Mouse (Mus musculus): ENCODE measurements around the gene Gstp3. TPM values are rescaled to one million over a fixed set of nuclear protein-coding genes. Genes with fewer than 3 reads are reported as not detected.

Gene Gstp3
- polyA plus RNA-seq, 1 experiment from 2014 or later, result not detected

GRCm38 (mm10) chr19:4083826-4084225 is 24.5 kb upstream of the Gstp3 start:
- no peak overlapping the region for H3K4me3 ChIP-seq (replicated peaks; ENCODE audit: low read length)
- no peaks in the 10 kb centered on the region for H3K36me3 ChIP-seq (ENCODE audit: control insufficient read depth, insufficient read depth)
- H3K9ac ChIP-seq (replicated peaks; ENCODE audit: low read depth, low read length), result no peak overlapping the region
- no peak overlapping the region for H3K4me2 ChIP-seq (ENCODE audit: low read length)
- H3K4me1 ChIP-seq (replicated peaks; ENCODE audit: control insufficient read depth, insufficient read depth, low read length), result no peaks in the 10 kb centered on the region
- no peaks in the 10 kb centered on the region for H3K27me3 ChIP-seq (replicated peaks; ENCODE audit: control insufficient read depth, insufficient read depth, low read length)
- 30% methylated on average over 8 of the region's 8 CpGs for WGBS
- ATAC-seq, result no peak
- no peak overlapping the region for H3K27ac ChIP-seq (ENCODE audit: low read length)
- H3K9me3 ChIP-seq (ENCODE audit: control insufficient read depth, low read length), result no peaks in the 10 kb centered on the region

DNA sequence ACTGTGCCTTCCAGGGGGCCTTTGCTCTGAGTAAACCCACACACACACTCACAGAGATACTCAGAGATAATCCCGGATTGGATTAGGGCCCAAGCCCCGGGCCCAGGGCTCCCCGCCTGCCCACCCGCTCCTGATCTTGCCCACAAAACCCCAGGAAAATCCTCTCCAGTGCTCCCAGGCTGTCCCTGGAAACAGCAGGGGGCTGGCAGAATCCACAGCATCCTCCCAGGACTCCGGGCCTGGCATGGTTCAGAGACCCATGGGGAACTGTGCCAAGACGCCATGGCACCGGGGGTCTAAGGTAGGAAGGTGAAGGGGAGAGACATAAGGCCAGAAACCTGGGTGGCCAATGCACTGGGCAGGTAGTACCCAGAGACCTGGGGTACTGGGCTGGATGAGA is 23.9 kb upstream of the Gstp3 start:
- Histone ChIP-seq H3K9me3 (ENCODE audit: control insufficient read depth, low read length) (no peaks in the 10 kb centered on the region), H3K4me3 (replicated peaks; ENCODE audit: low read length) (no peak overlapping the region), H3K27ac (ENCODE audit: low read length) (no peak overlapping the region), H3K27me3 (replicated peaks; ENCODE audit: control insufficient read depth, insufficient read depth, low read length) (no peaks in the 10 kb centered on the region), H3K4me2 (ENCODE audit: low read length) (no peak overlapping the region), H3K36me3 (ENCODE audit: control insufficient read depth, insufficient read depth) (no peaks in the 10 kb centered on the region), H3K4me1 (replicated peaks; ENCODE audit: control insufficient read depth, insufficient read depth, low read length) (no peaks in the 10 kb centered on the region), H3K9ac (replicated peaks; ENCODE audit: low read depth, low read length) (no peak overlapping the region)
- 68% methylated on average over 7 of the region's 7 CpGs for WGBS
- ATAC-seq, result no peak

DNA sequence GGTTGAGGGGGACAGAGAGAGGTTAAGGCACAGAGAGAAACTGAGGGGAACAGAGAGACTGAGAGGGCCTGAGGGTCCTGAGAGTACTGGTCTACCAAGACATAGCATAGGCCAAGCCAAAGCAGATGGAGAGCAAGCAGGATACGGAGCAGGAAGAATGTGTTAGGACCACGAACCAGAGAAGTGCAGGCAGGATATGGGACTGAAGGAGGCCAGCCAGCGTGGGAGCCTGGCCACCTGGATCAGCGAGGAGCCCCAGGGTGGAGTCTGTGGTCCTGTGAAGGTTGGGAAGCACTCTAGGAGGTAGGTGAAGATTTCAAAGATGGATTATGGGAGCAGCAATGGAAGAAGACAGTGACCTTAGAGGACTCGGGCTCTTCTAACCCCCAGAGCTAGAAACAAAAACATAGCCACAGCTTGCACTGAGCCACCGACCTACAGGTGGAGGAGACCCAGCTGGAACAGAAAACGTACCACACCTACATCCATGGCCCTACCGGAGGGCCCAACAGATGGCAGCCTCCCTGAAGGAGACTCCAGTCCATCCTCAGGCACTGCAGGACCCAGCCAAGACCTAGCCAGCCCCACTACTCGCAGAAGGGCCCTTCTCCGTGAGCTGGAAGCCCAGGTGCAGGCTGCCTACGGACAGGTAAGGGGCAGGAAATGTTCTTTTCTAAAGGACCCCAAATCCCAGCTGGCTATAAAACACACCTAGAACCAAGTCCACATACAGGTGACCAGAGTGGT is 23.0 kb upstream of the Gstp3 start:
- no peaks in the 10 kb centered on the region for H3K9me3 ChIP-seq (ENCODE audit: control insufficient read depth, low read length)
- ATAC-seq, result no peak
- no peaks in the 10 kb centered on the region for H3K27me3 ChIP-seq (replicated peaks; ENCODE audit: control insufficient read depth, insufficient read depth, low read length)
- H3K4me3 ChIP-seq (replicated peaks; ENCODE audit: low read length), result no peak overlapping the region
- H3K4me1 ChIP-seq (replicated peaks; ENCODE audit: control insufficient read depth, insufficient read depth, low read length), result no peaks in the 10 kb centered on the region
- no peak overlapping the region for H3K9ac ChIP-seq (replicated peaks; ENCODE audit: low read depth, low read length)
- WGBS, result 81% methylated on average over 11 of the region's 11 CpGs
- H3K4me2 ChIP-seq (ENCODE audit: low read length), result no peak overlapping the region
- no peak overlapping the region for H3K27ac ChIP-seq (ENCODE audit: low read length)
- no peaks in the 10 kb centered on the region for H3K36me3 ChIP-seq (ENCODE audit: control insufficient read depth, insufficient read depth)

DNA sequence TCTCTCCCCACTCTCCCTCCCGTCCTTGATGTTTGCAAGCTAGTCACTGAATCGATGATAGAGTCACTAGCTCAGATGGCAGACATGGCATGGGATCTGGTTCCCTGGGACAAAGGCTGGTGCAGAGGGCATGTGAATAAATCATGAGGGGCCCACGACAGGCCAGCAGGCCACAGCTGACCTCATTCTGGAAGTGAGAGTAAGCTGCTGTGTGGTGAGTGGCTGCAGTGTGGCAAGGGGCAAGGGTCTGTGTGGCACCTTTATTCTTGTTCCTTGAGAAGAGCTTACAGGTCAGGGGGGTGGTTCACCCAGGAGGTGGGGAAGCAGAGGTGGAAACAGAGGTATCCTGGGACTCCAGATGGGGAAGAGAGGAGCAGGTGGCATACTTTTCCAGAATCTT is 22.0 kb upstream of the Gstp3 start, which contains the start of gene Cabp2:
Gene Cabp2, plus strand, starts transcription at position 185 of the 400 bp plus-strand sequence.
- no peaks in the 10 kb centered on the region for H3K36me3 ChIP-seq (ENCODE audit: control insufficient read depth, insufficient read depth)
- H3K4me2 ChIP-seq (ENCODE audit: low read length), result no peak within 1 kb of the TSS
- H3K9ac ChIP-seq (replicated peaks; ENCODE audit: low read depth, low read length), result no peak within 1 kb of the TSS
- no peaks in the 10 kb centered on the region for H3K4me1 ChIP-seq (replicated peaks; ENCODE audit: control insufficient read depth, insufficient read depth, low read length)
- no peak within 1 kb of the TSS for H3K4me3 ChIP-seq (replicated peaks; ENCODE audit: low read length)
- no peaks in the 10 kb centered on the region for H3K27me3 ChIP-seq (replicated peaks; ENCODE audit: control insufficient read depth, insufficient read depth, low read length)
- no peak for ATAC-seq
- H3K9me3 ChIP-seq (ENCODE audit: control insufficient read depth, low read length), result no peaks in the 10 kb centered on the region
- H3K27ac ChIP-seq (ENCODE audit: low read length), result no peak within 1 kb of the TSS
- WGBS, result 66% methylated on average over 3 of the region's 3 CpGs

- ATAC-seq, result no peak
- Histone ChIP-seq H3K36me3 (ENCODE audit: control insufficient read depth, insufficient read depth) (no peaks in the 10 kb centered on the region), H3K9ac (replicated peaks; ENCODE audit: low read depth, low read length) (no peak overlapping the region), H3K27me3 (replicated peaks; ENCODE audit: control insufficient read depth, insufficient read depth, low read length) (no peaks in the 10 kb centered on the region), H3K4me1 (replicated peaks; ENCODE audit: control insufficient read depth, insufficient read depth, low read length) (no peaks in the 10 kb centered on the region), H3K9me3 (ENCODE audit: control insufficient read depth, low read length) (no peaks in the 10 kb centered on the region), H3K4me3 (replicated peaks; ENCODE audit: low read length) (no peak overlapping the region), H3K27ac (ENCODE audit: low read length) (no peak overlapping the region), H3K4me2 (ENCODE audit: low read length) (no peak overlapping the region)
- 68% methylated on average over 8 of the region's 8 CpGs for WGBS
Measured at GRCm38 (mm10) chr19:4080511-4081009, 21.2 kb upstream of the Gstp3 start.

DNA sequence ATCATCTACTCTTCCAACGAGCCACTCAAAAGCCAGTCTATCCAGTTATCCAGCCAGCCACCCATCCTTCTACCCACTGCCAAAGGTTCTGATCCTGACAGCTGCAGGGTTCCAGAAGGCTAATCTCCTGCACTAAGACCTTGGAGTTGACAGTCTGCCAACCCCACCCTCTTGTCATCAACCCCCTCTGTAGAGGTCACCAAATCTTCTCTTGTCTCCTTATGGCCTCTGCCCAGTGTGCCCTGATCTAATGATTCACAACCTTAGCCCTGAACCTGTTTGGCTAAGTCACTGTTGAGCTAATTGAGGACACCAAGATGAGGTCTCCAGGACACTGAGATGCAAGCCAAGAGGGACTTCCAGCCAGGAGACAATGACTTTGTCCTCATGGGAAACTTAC is 20.2 kb upstream of the Gstp3 start:
- ATAC-seq, result no peak
- Histone ChIP-seq H3K36me3 (ENCODE audit: control insufficient read depth, insufficient read depth) (no peaks in the 10 kb centered on the region), H3K4me3 (replicated peaks; ENCODE audit: low read length) (no peak overlapping the region), H3K4me1 (replicated peaks; ENCODE audit: control insufficient read depth, insufficient read depth, low read length) (no peaks in the 10 kb centered on the region), H3K27ac (ENCODE audit: low read length) (no peak overlapping the region), H3K4me2 (ENCODE audit: low read length) (no peak overlapping the region), H3K27me3 (replicated peaks; ENCODE audit: control insufficient read depth, insufficient read depth, low read length) (no peaks in the 10 kb centered on the region), H3K9me3 (ENCODE audit: control insufficient read depth, low read length) (no peaks in the 10 kb centered on the region), H3K9ac (replicated peaks; ENCODE audit: low read depth, low read length) (no peak overlapping the region)
- WGBS, result 81% methylated on average over 1 of the region's 1 CpGs

GRCm38 (mm10) chr19:4075531-4075930 is 16.2 kb upstream of the Gstp3 start:
- H3K9me3 ChIP-seq (ENCODE audit: control insufficient read depth, low read length), result no peaks in the 10 kb centered on the region
- no peaks in the 10 kb centered on the region for H3K4me1 ChIP-seq (replicated peaks; ENCODE audit: control insufficient read depth, insufficient read depth, low read length)
- H3K36me3 ChIP-seq (ENCODE audit: control insufficient read depth, insufficient read depth), result no peaks in the 10 kb centered on the region
- H3K4me2 ChIP-seq (ENCODE audit: low read length), result no peak overlapping the region
- H3K9ac ChIP-seq (replicated peaks; ENCODE audit: low read depth, low read length), result no peak overlapping the region
- no peak overlapping the region for H3K27ac ChIP-seq (ENCODE audit: low read length)
- H3K4me3 ChIP-seq (replicated peaks; ENCODE audit: low read length), result no peak overlapping the region
- WGBS, result 73% methylated on average over 1 of the region's 1 CpGs
- no peaks in the 10 kb centered on the region for H3K27me3 ChIP-seq (replicated peaks; ENCODE audit: control insufficient read depth, insufficient read depth, low read length)
- no peak for ATAC-seq

DNA sequence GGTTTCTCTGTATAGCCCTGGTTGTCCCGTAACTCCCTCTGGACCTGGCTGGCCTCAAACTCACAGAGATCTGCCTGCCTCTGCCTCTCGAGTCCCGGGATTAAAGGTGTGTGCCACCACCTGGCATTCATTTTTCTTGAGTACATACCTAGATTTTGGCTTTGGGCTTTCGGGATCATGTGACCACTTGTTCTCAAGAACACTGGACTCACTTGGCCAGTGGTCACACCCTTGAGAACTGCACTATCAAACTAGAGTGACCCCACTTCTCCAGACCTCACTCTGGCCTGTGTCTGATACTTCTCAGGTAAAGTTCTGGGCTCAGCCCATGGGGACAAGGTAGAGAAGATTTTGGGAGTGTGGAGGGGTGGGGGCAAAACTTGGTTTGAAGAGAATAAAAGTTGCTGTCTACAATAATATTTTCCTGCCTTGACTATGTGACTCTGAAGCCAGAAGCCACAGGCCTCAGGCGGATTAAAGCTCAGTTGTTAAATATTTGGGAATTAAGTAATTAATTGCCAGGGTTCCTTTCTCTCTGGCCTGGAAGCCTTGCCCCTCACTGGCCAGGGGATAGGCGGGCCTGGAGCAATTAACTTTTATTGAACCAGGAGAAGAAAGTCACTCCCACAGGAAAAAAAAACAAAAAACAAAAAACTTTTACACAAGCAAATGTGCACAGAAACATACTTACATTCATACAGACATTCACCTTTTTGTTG is 13.5 kb upstream of the Gstp3 start:
- no peaks in the 10 kb centered on the region for H3K9me3 ChIP-seq (ENCODE audit: control insufficient read depth, low read length)
- no peak overlapping the region for H3K4me2 ChIP-seq (ENCODE audit: low read length)
- 70% methylated on average over 6 of the region's 6 CpGs for whole genome bisulfite sequencing
- H3K4me3 ChIP-seq (replicated peaks; ENCODE audit: low read length), result no peak overlapping the region
- ATAC-seq, result no peak
- no peaks in the 10 kb centered on the region for H3K4me1 ChIP-seq (replicated peaks; ENCODE audit: control insufficient read depth, insufficient read depth, low read length)
- no peak overlapping the region for H3K27ac ChIP-seq (ENCODE audit: low read length)
- H3K36me3 ChIP-seq (ENCODE audit: control insufficient read depth, insufficient read depth), result no peaks in the 10 kb centered on the region
- H3K27me3 ChIP-seq (replicated peaks; ENCODE audit: control insufficient read depth, insufficient read depth, low read length), result no peaks in the 10 kb centered on the region
- no peak overlapping the region for H3K9ac ChIP-seq (replicated peaks; ENCODE audit: low read depth, low read length)

GRCm38 (mm10) chr19:4071406-4071805 is 12.0 kb upstream of the Gstp3 start:
- no peaks in the 10 kb centered on the region for H3K4me1 ChIP-seq (replicated peaks; ENCODE audit: control insufficient read depth, insufficient read depth, low read length)
- H3K4me3 ChIP-seq (replicated peaks; ENCODE audit: low read length), result no peak overlapping the region
- no peaks in the 10 kb centered on the region for H3K9me3 ChIP-seq (ENCODE audit: control insufficient read depth, low read length)
- 91% methylated on average over 6 of the region's 6 CpGs for WGBS
- H3K27me3 ChIP-seq (replicated peaks; ENCODE audit: control insufficient read depth, insufficient read depth, low read length), result no peaks in the 10 kb centered on the region
- no peak overlapping the region for H3K27ac ChIP-seq (ENCODE audit: low read length)
- H3K9ac ChIP-seq (replicated peaks; ENCODE audit: low read depth, low read length), result no peak overlapping the region
- no peak for ATAC-seq
- H3K36me3 ChIP-seq (ENCODE audit: control insufficient read depth, insufficient read depth), result no peaks in the 10 kb centered on the region
- H3K4me2 ChIP-seq (ENCODE audit: low read length), result no peak overlapping the region
